Mouse (Mus musculus): ENCODE measurements around the gene Nsmce3.

GRCm38 (mm10) chr7:64880415-64880814 lies 7.6 kb upstream of the Nsmce3 start:
- TF ChIP-seq TAL1 (IDR thresholded peaks at IDR 0.05; ENCODE audit: low read length): no peak
- TF ChIP-seq GATA1 (IDR thresholded peaks at IDR 0.05; ENCODE audit: low read length): no peak
